Comparison of ENCODE assay signal across 9 mouse cellular contexts in the genomic region with DNA sequence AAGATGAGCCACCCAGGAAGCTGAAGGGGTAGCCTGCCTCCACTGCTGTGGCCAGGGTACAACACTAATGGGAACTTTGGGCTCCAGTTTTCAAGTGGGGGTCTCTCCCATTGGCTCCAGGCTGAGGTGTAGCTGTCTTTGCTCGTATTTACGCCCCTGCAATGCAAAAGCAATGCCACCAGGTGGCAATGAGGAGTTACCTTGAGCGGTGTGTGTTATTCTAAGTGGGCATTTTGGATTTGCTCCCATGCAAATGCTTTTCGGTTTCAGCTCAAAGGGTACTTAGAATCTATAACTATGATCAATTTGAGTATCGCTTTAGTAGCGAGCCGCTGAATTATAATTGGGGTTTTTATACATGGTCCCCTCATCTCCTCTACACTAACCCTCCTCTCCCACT. TPM values are rescaled to one million over a fixed set of nuclear protein-coding genes. Genes with fewer than 3 reads are reported as not detected.
DNase-seq lines count a peak whose midpoint lies in the region; ATAC-seq and TF ChIP-seq lines count a peak whose summit lies in the region.
"Had no signal": no experiment of that assay in that cellular context is flagged by ENCODE, and none has a peak within 500 bp of the region (broad histone marks: within the 10 kb centered on the region; RNA-seq: fewer than 3 reads in every experiment).

No protein-coding gene starts in this region.

- ATAC-seq in forebrain, postnatal 0 days = no peak
- no peak for ATAC-seq in forebrain, embryonic 15.5 days (replicated peaks)
- ATAC-seq in neural tube, embryonic 11.5 days (ENCODE audit: insufficient read depth, low FRiP score, low TSS enrichment) = no peak
- ATAC-seq in neural tube, embryonic 15.5 days (ENCODE audit: low FRiP score) = no peak
- ATAC-seq in frontal cortex, adult (ENCODE audit: low TSS enrichment) = no peak

- no peaks in the 10 kb centered on the region for H3K36me3 ChIP-seq in forebrain, postnatal 0 days (ENCODE audit: insufficient read depth)
- no peaks in the 10 kb centered on the region for H3K36me3 ChIP-seq in forebrain, embryonic 15.5 days
- H3K36me3 ChIP-seq in neural tube, embryonic 11.5 days (ENCODE audit: control insufficient read depth, insufficient read depth, low read length) = no peaks in the 10 kb centered on the region
- no peaks in the 10 kb centered on the region for H3K36me3 ChIP-seq in neural tube, embryonic 15.5 days
- H3K36me3 ChIP-seq: hindbrain, embryonic 15.5 days had no signal

- no peak overlapping the region for H3K4me2 ChIP-seq in forebrain, postnatal 0 days (ENCODE audit: low read depth)
- H3K4me2 ChIP-seq in forebrain, embryonic 15.5 days (replicated peaks) = no peak overlapping the region
- no peak overlapping the region for H3K4me2 ChIP-seq in neural tube, embryonic 11.5 days (ENCODE audit: low read depth)
- no peak overlapping the region for H3K4me2 ChIP-seq in neural tube, embryonic 15.5 days
- H3K4me2 ChIP-seq: hindbrain, embryonic 15.5 days had no signal

- peak; percentile 80 for TF ChIP-seq CTCF in forebrain, postnatal 0 days (IDR thresholded peaks at IDR 0.05; ENCODE audit: low read depth)

- intact Hi-C loops in left cerebral cortex, postnatal 14 days (cut with DNase I) = loop anchor here (2.0 to 5.0 kb wide), 3 partner anchors 44 to 108 kb away; a partner anchor contains a TSS

- H3K4me3 ChIP-seq in forebrain, postnatal 0 days (ENCODE audit: low read depth, low read length) = no peak overlapping the region
- no peak overlapping the region for H3K4me3 ChIP-seq in forebrain, embryonic 15.5 days
- H3K4me3 ChIP-seq in neural tube, embryonic 11.5 days (ENCODE audit: low read depth, low read length) = no peak overlapping the region
- no peak overlapping the region for H3K4me3 ChIP-seq in neural tube, embryonic 15.5 days (replicated peaks)
- H3K4me3 ChIP-seq: hindbrain, embryonic 15.5 days had no signal

- H3K27me3 ChIP-seq in forebrain, postnatal 0 days (ENCODE audit: insufficient read depth, low read length) = no peaks in the 10 kb centered on the region
- no peaks in the 10 kb centered on the region for H3K27me3 ChIP-seq in forebrain, embryonic 15.5 days
- no peaks in the 10 kb centered on the region for H3K27me3 ChIP-seq in neural tube, embryonic 11.5 days (ENCODE audit: control insufficient read depth, insufficient read depth, low read length)
- no peaks in the 10 kb centered on the region for H3K27me3 ChIP-seq in neural tube, embryonic 15.5 days (replicated peaks)
- H3K27me3 ChIP-seq: hindbrain, embryonic 15.5 days had no signal

- no peaks in the 10 kb centered on the region for H3K9me3 ChIP-seq in forebrain, postnatal 0 days (ENCODE audit: low read length)
- no peaks in the 10 kb centered on the region for H3K9me3 ChIP-seq in forebrain, embryonic 15.5 days
- H3K9me3 ChIP-seq in neural tube, embryonic 11.5 days (ENCODE audit: control insufficient read depth, low read length) = no peaks in the 10 kb centered on the region
- no peaks in the 10 kb centered on the region for H3K9me3 ChIP-seq in neural tube, embryonic 15.5 days (replicated peaks)
- H3K9me3 ChIP-seq: hindbrain, embryonic 15.5 days had no signal

- H3K27ac ChIP-seq in forebrain, postnatal 0 days (ENCODE audit: low read depth, low read length) = no peak overlapping the region
- H3K27ac ChIP-seq in forebrain, embryonic 15.5 days (replicated peaks) = no peak overlapping the region
- H3K27ac ChIP-seq in neural tube, embryonic 11.5 days (ENCODE audit: low read depth, low read length) = no peak overlapping the region
- H3K27ac ChIP-seq in neural tube, embryonic 15.5 days (replicated peaks) = no peak overlapping the region
- H3K27ac ChIP-seq: hindbrain, embryonic 15.5 days had no signal

- DNase-seq in forebrain, postnatal 0 days = peak; percentile 71
- peak; percentile 70 for DNase-seq in neural tube, embryonic 11.5 days (ENCODE audit: low spot score)
- DNase-seq in c-Kit-positive CD71-positive TER-119-negative erythroid progenitor cells, embryonic 14.5 days (ENCODE audit: low read depth) = peak; percentile 4
- peak; percentile 55 to 59 for DNase-seq in left cerebral cortex, postnatal 14 days (ENCODE audit: low spot score in 2 of 2)
- DNase-seq in right cerebral cortex, postnatal 4 days = peak; percentile 55

- no peak overlapping the region for H3K9ac ChIP-seq in forebrain, postnatal 0 days
- H3K9ac ChIP-seq in forebrain, embryonic 15.5 days (replicated peaks) = no peak overlapping the region
- H3K9ac ChIP-seq in neural tube, embryonic 11.5 days (ENCODE audit: low read length) = no peak overlapping the region
- H3K9ac ChIP-seq in neural tube, embryonic 15.5 days (replicated peaks) = no peak overlapping the region
- H3K9ac ChIP-seq: hindbrain, embryonic 15.5 days had no signal

- 0 out of 2 replicates have a peak, but pooled peaks cover 4% of the 10 kb centered on the region for H3K4me1 ChIP-seq in forebrain, postnatal 0 days (ENCODE audit: insufficient read depth)
- peaks cover 18% of the 10 kb centered on the region for H3K4me1 ChIP-seq in forebrain, embryonic 15.5 days
- peaks cover 30% of the 10 kb centered on the region for H3K4me1 ChIP-seq in neural tube, embryonic 11.5 days (ENCODE audit: control insufficient read depth, insufficient read depth, low read length)
- H3K4me1 ChIP-seq in neural tube, embryonic 15.5 days = peaks cover 46% of the 10 kb centered on the region

- WGBS in forebrain, postnatal 0 days = 50% methylated on average over 7 of the region's 7 CpGs
- WGBS in forebrain, embryonic 15.5 days = 55% methylated on average over 7 of the region's 7 CpGs
- WGBS in neural tube, embryonic 11.5 days = 66% methylated on average over 7 of the region's 7 CpGs
- 69% methylated on average over 7 of the region's 7 CpGs for WGBS in neural tube, embryonic 15.5 days

RNA-seq across cellular contexts. Expression of a gene that starts 57.6 kb away (rescaled TPM):
- total RNA-seq in forebrain, postnatal 0 days (2014; rRNA removed) = 22.7 and 28.3 TPM in 2 replicates
- polyA plus RNA-seq in forebrain, postnatal 0 days (2015; fragmentation: Nextera tagmentation; extraction: Ambion mirVana) = 14.8 and 16.0 TPM in 2 replicates
- polyA plus RNA-seq in forebrain, embryonic 15.5 days (2015; fragmentation: Nextera tagmentation; extraction: Ambion mirVana) = 24.7 and 25.6 TPM in 2 replicates
- 115 and 125 TPM in 2 replicates for polyA plus RNA-seq in neural tube, embryonic 11.5 days (2014; fragmentation: Nextera tagmentation; extraction: Ambion mirVana)
- 28.5 and 31.0 TPM in 2 replicates for polyA plus RNA-seq in neural tube, embryonic 15.5 days (2015; fragmentation: Nextera tagmentation; extraction: Ambion mirVana)
- total RNA-seq in left cerebral cortex, postnatal 14 days (2021) = 1 to 10 TPM; 6.7 to 6.9 TPM

Comparison
In these comparisons a context has a peak if more than half of its experiments do, and no peak if none do; other contexts are left out.
1. DNase-seq: peak in every context shown above with its lines; median percentile 71 in forebrain, postnatal 0 days; 70 in neural tube, embryonic 11.5 days; 57 in left cerebral cortex, postnatal 14 days; 55 in right cerebral cortex, postnatal 4 days; 4 in c-Kit-positive CD71-positive TER-119-negative erythroid progenitor cells, embryonic 14.5 days.